Mouse (Mus musculus): ENCODE measurements around the gene Micall2. TPM values are rescaled to one million over a fixed set of nuclear protein-coding genes. Genes with fewer than 3 reads are reported as not detected.
"Not testable (repeated sequence)": the region's sequence is repeated elsewhere in the genome, so short reads cannot be mapped to it uniquely, and the experiment has no call there.

Gene Micall2
- polyA plus RNA-seq, 1 experiment from 2014 or later: 14.0 TPM

DNA sequence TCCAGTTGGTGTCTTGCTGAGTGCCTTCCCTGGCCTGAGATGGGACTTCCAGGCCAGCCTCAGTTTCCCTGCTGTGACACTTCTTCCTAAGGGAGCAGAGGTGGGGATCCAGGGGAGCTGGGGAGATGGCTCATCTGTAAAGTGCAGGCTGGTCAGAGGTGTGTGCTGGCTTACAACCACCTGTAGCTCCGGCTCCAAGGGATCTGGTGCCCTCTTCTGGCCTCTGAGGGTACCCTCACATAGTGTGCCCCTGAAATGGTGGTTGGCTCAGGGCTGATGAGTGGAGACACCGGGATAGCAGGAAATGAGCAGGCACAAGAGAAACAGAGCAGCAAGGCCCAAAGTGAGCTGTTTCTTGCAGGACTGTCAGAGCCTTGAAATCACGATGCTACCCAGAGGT lies 9.6 kb upstream of the Micall2 start:
- no peaks in the 10 kb centered on the region for H3K9me3 ChIP-seq
- no peak overlapping the region for H3K4me3 ChIP-seq
- no peak for ATAC-seq (replicated peaks)
- no peaks in the 10 kb centered on the region for H3K4me1 ChIP-seq
- H3K36me3 ChIP-seq (replicated peaks): no peaks in the 10 kb centered on the region; the same call in 1 of the 2 replicates
- H3K27ac ChIP-seq: no peak overlapping the region
- no peaks in the 10 kb centered on the region for H3K27me3 ChIP-seq (replicated peaks)
- no peak overlapping the region for H3K4me2 ChIP-seq
- H3K9ac ChIP-seq: no peak overlapping the region
- WGBS: 5% methylated on average over 3 of the region's 3 CpGs

DNA sequence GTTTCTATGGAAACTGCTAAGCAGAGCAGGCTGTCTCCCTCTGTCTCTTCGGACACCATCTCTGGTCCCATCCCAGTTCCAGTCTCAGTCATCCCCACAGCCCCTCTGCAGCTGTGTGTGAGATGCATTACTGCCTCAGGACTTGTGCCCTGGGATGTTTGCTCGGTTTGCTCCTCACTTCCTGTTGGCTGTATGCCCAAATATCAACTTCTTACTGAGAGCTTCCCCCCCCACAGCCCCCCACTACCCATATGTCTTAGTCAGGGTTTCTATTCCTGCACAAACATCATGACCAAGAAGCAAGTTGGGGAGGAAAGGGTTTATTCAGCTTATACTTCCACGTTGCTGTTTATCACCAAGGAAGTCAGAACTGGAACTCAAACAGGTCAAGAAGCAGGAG lies 6.5 kb upstream of the Micall2 start:
- ATAC-seq (replicated peaks); H3K9ac ChIP-seq; H3K27me3 ChIP-seq (replicated peaks); H3K4me1 ChIP-seq; H3K36me3 ChIP-seq (replicated peaks); H3K27ac ChIP-seq; H3K4me3 ChIP-seq; H3K4me2 ChIP-seq; H3K9me3 ChIP-seq: not testable (repeated sequence)
- 53% methylated on average over 3 of the region's 3 CpGs for WGBS

DNA sequence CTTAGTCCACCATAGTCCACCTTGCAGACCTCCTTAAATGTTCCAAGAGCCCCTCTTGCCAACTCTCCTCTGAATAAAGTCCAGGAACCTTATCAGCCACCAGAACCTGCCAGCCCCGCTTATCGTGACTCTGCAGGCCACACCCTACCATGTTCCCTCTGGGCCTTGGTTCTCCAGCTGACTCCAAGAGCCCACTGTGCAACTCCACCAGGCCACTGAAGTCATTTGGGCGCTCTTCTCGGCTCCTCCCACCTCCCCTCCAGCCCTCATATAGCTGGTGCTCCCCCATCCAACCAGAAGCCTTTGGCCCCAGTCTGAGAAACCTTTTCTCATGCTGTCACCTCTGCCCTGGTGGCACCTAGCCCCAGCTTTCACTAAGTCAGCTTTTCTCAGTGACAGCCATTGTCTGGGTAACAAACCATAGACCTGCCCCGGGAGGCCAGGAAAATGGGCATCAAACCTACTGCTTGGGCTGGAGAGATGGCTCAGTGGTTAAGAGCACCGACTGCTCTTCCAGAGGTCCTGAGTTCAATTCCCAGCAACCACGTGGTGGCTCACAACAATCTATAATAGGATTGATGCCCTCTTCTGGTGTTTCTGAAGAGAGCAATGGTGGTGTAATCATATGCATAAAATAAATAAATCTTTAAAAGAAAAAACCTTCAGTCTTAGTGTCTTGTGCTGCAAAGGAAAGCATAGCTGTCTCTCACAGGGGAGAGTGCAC lies 2.6 kb upstream of the Micall2 start:
- Histone ChIP-seq H3K4me1 (peaks cover 30% of the 10 kb centered on the region), H3K36me3 (replicated peaks) (no peaks in the 10 kb centered on the region), H3K9me3 (no peaks in the 10 kb centered on the region), H3K4me2 (no peak overlapping the region), H3K27ac (no peak overlapping the region), H3K27me3 (replicated peaks) (0 out of 2 replicates have a peak, but pooled peaks cover 3% of the 10 kb centered on the region), H3K4me3 (no peak overlapping the region), H3K9ac (no peak overlapping the region)
- ATAC-seq (replicated peaks): no peak
- 76% methylated on average over 7 of the region's 7 CpGs for WGBS

DNA sequence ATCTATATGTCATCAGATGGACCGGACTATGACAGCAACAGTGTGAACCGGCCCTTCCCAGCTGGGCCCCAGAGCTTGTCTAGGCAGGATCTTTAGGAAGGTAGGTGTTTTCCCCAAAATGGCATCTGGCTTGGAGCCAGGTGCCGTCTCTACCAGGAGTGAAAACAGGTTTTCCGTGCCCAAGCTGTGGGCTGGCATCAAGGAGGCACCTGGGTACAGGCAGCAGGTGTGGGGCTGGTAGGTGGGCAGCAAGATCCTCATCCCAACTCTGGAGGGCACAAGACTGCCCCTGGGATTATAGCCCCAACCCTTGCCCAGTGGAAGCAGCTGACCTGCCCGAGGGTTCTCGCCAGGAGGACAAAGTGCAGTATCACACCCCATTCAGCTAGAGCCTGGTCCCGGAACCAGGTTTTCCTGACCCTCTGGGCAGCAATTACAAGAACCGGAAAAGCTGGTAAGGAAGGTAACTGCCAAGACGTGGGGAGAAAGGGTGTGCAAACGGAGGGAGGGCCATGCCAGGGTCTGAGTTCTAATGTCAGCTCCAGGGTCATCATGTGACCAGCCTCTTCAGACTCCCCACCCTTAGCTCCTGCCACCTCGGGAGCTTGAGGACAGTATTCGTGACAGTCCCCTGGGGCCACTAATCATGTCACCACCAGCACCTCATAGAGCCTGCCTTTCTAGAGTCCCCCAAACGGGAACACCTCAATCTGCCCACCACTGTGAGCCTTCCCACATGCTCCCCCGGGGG lies 1.9 kb upstream of the Micall2 start:
- H3K36me3 ChIP-seq (replicated peaks): no peaks in the 10 kb centered on the region
- H3K9me3 ChIP-seq: no peaks in the 10 kb centered on the region
- H3K27ac ChIP-seq: no peak overlapping the region
- WGBS: 84% methylated on average over 14 of the region's 14 CpGs
- no peak for ATAC-seq (replicated peaks)
- 0 out of 2 replicates have a peak, but pooled peaks cover 3% of the 10 kb centered on the region for H3K27me3 ChIP-seq (replicated peaks)
- H3K4me3 ChIP-seq: no peak overlapping the region
- peaks cover 37% of the 10 kb centered on the region for H3K4me1 ChIP-seq
- no peak overlapping the region for H3K4me2 ChIP-seq
- no peak overlapping the region for H3K9ac ChIP-seq

DNA sequence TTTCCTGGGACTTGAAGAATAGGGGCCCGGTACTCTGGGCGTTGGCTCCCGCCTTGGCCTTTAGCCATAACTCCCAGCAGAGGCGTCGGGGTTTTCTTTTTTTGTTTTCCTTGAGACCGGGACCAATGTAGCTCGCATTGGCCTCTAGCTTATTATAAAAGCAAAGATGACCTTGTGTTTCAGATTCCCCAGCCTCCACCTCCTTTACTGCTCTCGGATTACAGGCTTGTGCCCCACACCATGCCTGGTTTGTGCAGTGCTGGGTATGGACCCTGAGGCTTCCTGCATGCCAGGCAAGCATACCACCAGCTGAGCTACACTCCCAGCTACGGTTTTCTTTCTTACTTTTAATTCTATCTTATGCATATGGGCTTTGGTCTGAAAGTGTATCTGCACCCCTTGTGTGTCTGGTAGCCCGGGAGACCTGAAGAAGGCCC lies 386 bp upstream of the Micall2 start:
- Histone ChIP-seq H3K9me3 (no peaks in the 10 kb centered on the region), H3K4me2 (peak overlapping the region; percentile 94), H3K27me3 (replicated peaks) (0 out of 2 replicates have a peak, but pooled peaks cover 3% of the 10 kb centered on the region), H3K36me3 (replicated peaks) (no peaks in the 10 kb centered on the region), H3K4me3 (peak overlapping the region; percentile 55), H3K27ac (0 out of 2 replicates have a peak overlapping the region, but pooled peaks have one; percentile 40), H3K4me1 (peaks cover 41% of the 10 kb centered on the region), H3K9ac (no peak overlapping the region)
- WGBS: 11% methylated on average over 10 of the region's 10 CpGs
- peak; percentile 51 for ATAC-seq (replicated peaks)

DNA sequence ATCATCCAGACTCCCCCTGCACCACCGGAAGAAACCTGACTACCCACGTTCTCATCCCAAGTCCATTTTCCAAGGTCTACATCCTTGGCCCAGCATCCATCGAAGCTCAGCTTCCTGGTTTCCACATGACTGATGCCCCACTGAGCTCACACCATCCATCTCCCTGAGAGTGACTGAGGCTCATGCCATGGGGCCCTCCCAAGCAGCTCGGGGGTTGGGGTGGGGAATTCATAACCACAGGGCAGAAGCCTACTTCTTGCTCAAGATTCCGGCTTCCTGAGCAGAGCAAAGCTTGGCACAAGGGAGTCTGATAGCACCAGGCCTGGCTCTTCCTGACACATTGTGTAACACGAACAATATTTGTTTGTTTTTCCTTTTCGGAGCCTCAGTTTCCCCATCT lies 1.4 kb downstream of the Micall2 start:
- Histone ChIP-seq H3K9ac (no peak overlapping the region), H3K4me2 (peak overlapping the region; percentile 94), H3K9me3 (no peaks in the 10 kb centered on the region), H3K4me3 (no peak overlapping the region), H3K36me3 (replicated peaks) (no peaks in the 10 kb centered on the region), H3K27ac (no peak overlapping the region), H3K4me1 (peaks cover 55% of the 10 kb centered on the region), H3K27me3 (replicated peaks) (0 out of 2 replicates have a peak, but pooled peaks cover 3% of the 10 kb centered on the region)
- 84% methylated on average over 7 of the region's 7 CpGs for WGBS
- no peak for ATAC-seq (replicated peaks)

DNA sequence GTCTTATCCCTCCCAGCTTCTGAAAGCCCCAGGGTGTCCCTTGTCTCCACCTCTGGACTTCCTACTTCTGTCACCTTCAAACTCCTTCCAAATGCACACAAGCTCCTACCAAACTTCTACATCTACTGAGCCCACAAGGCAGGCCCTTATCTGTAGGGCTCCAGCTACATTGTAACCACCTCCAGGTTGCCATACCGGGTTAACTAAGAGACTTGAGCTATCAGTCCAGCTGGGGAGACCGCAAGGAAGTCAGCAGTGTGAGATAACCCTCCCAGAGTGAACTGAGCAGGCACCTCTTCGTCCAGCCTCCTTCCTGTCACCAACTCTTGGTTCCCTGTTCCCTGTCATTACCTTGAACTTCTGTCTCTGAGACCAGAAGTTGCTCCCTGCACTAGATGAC lies 2.1 kb downstream of the Micall2 start:
- Histone ChIP-seq H3K4me1 (peaks cover 55% of the 10 kb centered on the region), H3K4me2 (peak overlapping the region; percentile 9; the same call in 1 of the 2 replicates), H3K9me3 (no peaks in the 10 kb centered on the region), H3K4me3 (no peak overlapping the region), H3K9ac (no peak overlapping the region), H3K27me3 (replicated peaks) (0 out of 2 replicates have a peak, but pooled peaks cover 3% of the 10 kb centered on the region), H3K27ac (no peak overlapping the region), H3K36me3 (replicated peaks) (no peaks in the 10 kb centered on the region)
- no peak for ATAC-seq (replicated peaks)
- WGBS: 83% methylated on average over 3 of the region's 3 CpGs

DNA sequence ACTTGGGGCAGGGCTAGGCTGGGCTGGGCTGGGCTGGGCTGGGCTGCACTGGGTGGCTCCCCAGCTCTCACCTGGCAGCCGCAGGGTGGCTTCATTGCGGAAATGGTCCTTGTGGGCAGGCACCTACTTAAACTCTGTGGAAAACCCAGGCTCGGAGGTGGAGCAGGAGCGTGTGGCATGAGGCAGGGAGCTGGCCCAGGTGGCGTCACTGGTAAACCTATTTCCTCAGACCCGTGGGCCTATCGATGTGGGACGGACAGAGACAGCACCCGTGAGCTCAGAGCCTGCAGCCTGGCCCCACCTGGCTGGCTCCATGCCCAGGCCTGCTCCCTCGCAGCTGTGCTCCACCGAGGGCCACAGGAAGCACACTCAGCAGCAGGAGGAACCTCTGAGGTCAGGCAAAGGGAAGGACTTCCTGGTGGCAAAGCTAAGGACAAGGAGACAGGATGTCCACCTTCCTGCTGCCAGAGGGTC lies 3.5 kb downstream of the Micall2 start:
- Histone ChIP-seq H3K9me3 (no peaks in the 10 kb centered on the region), H3K36me3 (replicated peaks) (no peaks in the 10 kb centered on the region), H3K4me1 (peaks cover 55% of the 10 kb centered on the region), H3K27me3 (replicated peaks) (no peaks in the 10 kb centered on the region), H3K4me3 (no peak overlapping the region), H3K27ac (no peak overlapping the region), H3K9ac (no peak overlapping the region), H3K4me2 (no peak overlapping the region)
- 84% methylated on average over 11 of the region's 11 CpGs for WGBS
- ATAC-seq (replicated peaks): no peak

DNA sequence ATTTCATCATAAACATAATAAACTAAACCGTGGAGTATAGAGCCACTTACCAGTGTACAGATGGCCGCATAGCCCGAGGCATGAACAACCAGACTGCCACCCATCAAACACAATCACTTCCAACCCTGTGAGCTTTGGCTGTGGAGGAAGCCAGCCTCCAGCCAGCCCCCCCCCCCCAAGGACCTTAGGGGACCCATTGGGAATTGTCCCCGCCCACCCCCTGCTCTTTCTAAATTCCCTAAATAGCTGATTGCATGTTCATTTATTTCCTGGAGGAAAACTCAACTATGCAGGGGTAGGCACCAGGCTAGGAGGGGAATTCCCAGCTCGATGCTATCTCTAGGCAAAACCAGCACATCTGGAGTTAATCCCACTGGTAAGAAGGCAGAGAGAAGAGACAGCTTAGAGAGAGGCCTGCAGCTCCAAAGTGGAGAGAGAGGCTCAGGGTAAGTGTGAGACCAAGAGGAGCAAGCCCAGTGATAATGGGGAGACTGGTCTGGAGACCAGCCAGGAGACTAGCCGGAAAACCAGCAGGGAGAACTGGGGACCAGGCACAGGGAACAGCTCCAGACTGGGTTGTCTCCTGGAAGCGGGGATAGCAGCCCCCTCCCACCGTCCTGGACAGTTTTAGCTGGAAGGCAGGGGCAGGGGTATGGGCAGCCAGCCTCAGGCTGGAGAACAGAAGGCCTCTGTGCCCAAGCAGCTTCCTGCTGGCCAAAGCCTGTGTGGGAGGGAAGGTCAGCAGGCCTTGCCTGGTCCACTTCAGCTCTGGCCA lies 5.2 kb downstream of the Micall2 start:
- no peaks in the 10 kb centered on the region for H3K36me3 ChIP-seq (replicated peaks)
- no peaks in the 10 kb centered on the region for H3K9me3 ChIP-seq
- no peak for ATAC-seq (replicated peaks)
- no peaks in the 10 kb centered on the region for H3K27me3 ChIP-seq (replicated peaks)
- H3K4me1 ChIP-seq: peaks cover 47% of the 10 kb centered on the region
- no peak overlapping the region for H3K9ac ChIP-seq
- 54% methylated on average over 8 of the region's 8 CpGs for WGBS
- H3K4me3 ChIP-seq: no peak overlapping the region
- no peak overlapping the region for H3K27ac ChIP-seq
- H3K4me2 ChIP-seq: no peak overlapping the region

DNA sequence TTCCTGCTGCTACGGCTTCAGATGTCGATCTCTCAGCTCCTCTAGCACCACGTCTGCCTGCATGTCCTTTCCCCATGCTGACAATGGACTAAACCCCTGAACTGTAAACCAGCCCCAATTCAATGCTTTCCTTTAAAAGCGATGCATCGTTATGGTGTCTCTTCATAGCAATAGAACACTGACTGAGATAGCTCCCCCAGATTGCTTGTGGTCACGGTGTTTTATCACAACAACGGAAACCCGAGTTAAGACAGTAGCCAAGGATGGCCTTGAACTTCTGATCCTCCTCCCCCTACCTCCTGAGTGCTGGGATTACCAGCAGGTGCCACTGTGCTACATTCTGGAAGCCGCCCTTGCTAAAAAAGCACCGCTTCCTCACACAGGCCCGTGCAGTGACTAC lies 8.9 kb downstream of the Micall2 start:
- Histone ChIP-seq H3K27ac (no peak overlapping the region), H3K36me3 (replicated peaks) (no peaks in the 10 kb centered on the region), H3K4me1 (peaks cover 18% of the 10 kb centered on the region), H3K4me3 (no peak overlapping the region), H3K4me2 (no peak overlapping the region), H3K27me3 (replicated peaks) (no peaks in the 10 kb centered on the region), H3K9ac (no peak overlapping the region), H3K9me3 (no peaks in the 10 kb centered on the region)
- 86% methylated on average over 11 of the region's 11 CpGs for WGBS
- ATAC-seq (replicated peaks): no peak

DNA sequence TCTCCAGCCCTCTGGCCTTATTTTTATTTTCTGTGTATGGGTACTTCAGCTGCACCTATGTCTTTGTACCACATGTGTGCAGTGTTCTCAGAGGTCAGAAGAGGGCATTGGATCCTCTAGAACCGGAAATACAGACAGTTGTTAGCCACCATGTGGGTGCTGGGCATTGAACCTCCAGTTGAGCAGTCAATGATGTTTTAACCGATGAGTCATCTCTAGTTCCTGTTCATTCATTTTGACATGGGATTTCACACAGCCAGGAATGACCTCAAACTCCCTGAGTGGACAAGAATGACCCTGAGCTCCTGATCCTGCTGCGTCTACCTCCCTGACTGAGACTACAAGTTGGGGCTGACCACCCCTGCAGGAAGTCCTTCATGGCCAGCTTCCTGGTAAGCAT lies 9.9 kb downstream of the Micall2 start:
- no peaks in the 10 kb centered on the region for H3K36me3 ChIP-seq (replicated peaks)
- no peaks in the 10 kb centered on the region for H3K27me3 ChIP-seq (replicated peaks)
- H3K27ac ChIP-seq: no peak overlapping the region
- no peak overlapping the region for H3K4me2 ChIP-seq
- WGBS: 87% methylated on average over 3 of the region's 3 CpGs
- no peaks in the 10 kb centered on the region for H3K9me3 ChIP-seq
- H3K9ac ChIP-seq: no peak overlapping the region
- no peak overlapping the region for H3K4me3 ChIP-seq
- peaks cover 15% of the 10 kb centered on the region for H3K4me1 ChIP-seq
- ATAC-seq (replicated peaks): no peak
